Mouse (Mus musculus) intestine, embryonic 14.5 days (tissue): ENCODE results near the gene Ifrd2. TPM values are rescaled to one million over a fixed set of nuclear protein-coding genes. Genes with fewer than 3 reads are reported as not detected.

ENCODE experiments used
- ATAC-seq: fragments of 200-750 bp; cut with Nextera tagmentation; replicated peaks from 2 replicates; pipeline ENCODE4 v1.8.0; 2017; ENCODE audit warnings: low read depth, moderate number of reproducible peaks, moderate TSS enrichment, moderate library complexity; ENCODE audit not compliant: low FRiP score, low TSS enrichment
- DNase-seq: peaks from one replicate; pipeline ENCODE4 v3.0.0-alpha.2; 2018; ENCODE audit warnings: low spot score
- H3K27ac ChIP-seq: fragments of 300-500 bp; sonication (generic); 2 replicates; pipeline ENCODE4 v1.5.1; 2014; ENCODE audit warnings: low read depth, mild to moderate bottlenecking, control low read depth
- H3K27me3 ChIP-seq: fragments of 300-500 bp; sonication (generic); replicated peaks from 2 replicates; pipeline ENCODE4 v1.6.1; 2014; ENCODE audit warnings: low read length, control low read depth; ENCODE audit not compliant: control insufficient read depth, insufficient read depth
- H3K36me3 ChIP-seq: fragments of 300-500 bp; sonication (generic); 2 replicates; pipeline ENCODE4 v1.6.1; 2014; ENCODE audit warnings: low read length, control low read depth; ENCODE audit not compliant: control insufficient read depth, insufficient read depth
- H3K4me1 ChIP-seq: fragments of 300-500 bp; sonication (generic); replicated peaks from 2 replicates; pipeline ENCODE4 v1.6.1; 2014; ENCODE audit warnings: low read length, control low read depth, mixed read lengths; ENCODE audit not compliant: control insufficient read depth, insufficient read depth
- H3K4me2 ChIP-seq: fragments of 300-500 bp; sonication (generic); 2 replicates; pipeline ENCODE4 v1.6.1; 2014; ENCODE audit warnings: low read length
- H3K4me3 ChIP-seq: fragments of 300-500 bp; sonication (generic); 2 replicates; pipeline ENCODE4 v1.5.1; 2014; ENCODE audit warnings: low read depth, low read length, control low read depth, mixed read lengths
- H3K9ac ChIP-seq: fragments of 300-500 bp; sonication (generic); 2 replicates; pipeline ENCODE4 v1.6.1; 2014; ENCODE audit warnings: mild to moderate bottlenecking, low read length
- H3K9me3 ChIP-seq: fragments of 300-500 bp; sonication (generic); 2 replicates; pipeline ENCODE4 v1.6.1; 2016; ENCODE audit warnings: low read length, control low read depth; ENCODE audit not compliant: control insufficient read depth
- WGBS: fragments of 180-500 bp; shearing (Covaris S2); extraction: QIAGEN DNeasy Blood & Tissue Kit; methylation state at CpG from one replicate; pipeline ENCODE4 v1.1.7; 2014; 5-methylcytosine and 5-hydroxymethylcytosine counted together
- polyA plus RNA-seq: library from polyadenylated mRNA; unstranded; fragments of >200 nt; fragmentation: Nextera tagmentation; extraction: Ambion mirVana; gene quantifications from 2 replicates; pipeline ENCODE4 v1.2.1, GENCODE M21; 2014

Gene Ifrd2
- polyA plus RNA-seq, 1 experiment from 2014 or later = 77.4 TPM

- peaks cover 24% of the 10 kb centered on the region for H3K4me1 ChIP-seq
- WGBS = 37% methylated on average over 8 of the region's 8 CpGs
- ATAC-seq (no peak), DNase-seq (no peak)
- H3K36me3 ChIP-seq = peaks cover 46% of the 10 kb centered on the region
- H3K9ac ChIP-seq = peak overlapping the region; percentile 55
- H3K4me3 ChIP-seq = peak overlapping the region; percentile 87
- H3K4me2 ChIP-seq = peak overlapping the region; percentile 97
- H3K27ac ChIP-seq = no peak overlapping the region
- H3K27me3 ChIP-seq = no peaks in the 10 kb centered on the region
- no peaks in the 10 kb centered on the region for H3K9me3 ChIP-seq
Measured at GRCm38 (mm10) chr9:107542721-107543120, 44.7 kb upstream of the Ifrd2 start.

GRCm38 (mm10) chr9:107543299-107543698 lies 44.1 kb upstream of the Ifrd2 start:
- Histone ChIP-seq H3K27me3 (no peaks in the 10 kb centered on the region), H3K9ac (no peak overlapping the region), H3K27ac (no peak overlapping the region), H3K4me2 (peak overlapping the region; percentile 97), H3K9me3 (no peaks in the 10 kb centered on the region), H3K36me3 (peaks cover 40% of the 10 kb centered on the region), H3K4me1 (peaks cover 24% of the 10 kb centered on the region), H3K4me3 (peak overlapping the region; percentile 87; the same call in 1 of the 2 replicates)
- ATAC-seq = no peak
- WGBS = 89% methylated on average over 11 of the region's 11 CpGs
- no peak for DNase-seq

- DNase-seq (no peak), ATAC-seq (no peak)
- Histone ChIP-seq H3K4me3 (no peak overlapping the region), H3K9ac (no peak overlapping the region), H3K9me3 (no peaks in the 10 kb centered on the region), H3K27me3 (no peaks in the 10 kb centered on the region), H3K36me3 (peaks cover 31% of the 10 kb centered on the region), H3K27ac (no peak overlapping the region), H3K4me2 (no peak overlapping the region), H3K4me1 (peaks cover 24% of the 10 kb centered on the region)
- WGBS = 97% methylated on average over 17 of the region's 17 CpGs
Measured at GRCm38 (mm10) chr9:107544196-107544700, 43.2 kb upstream of the Ifrd2 start.

- Histone ChIP-seq H3K4me3 (no peak overlapping the region), H3K27me3 (no peaks in the 10 kb centered on the region), H3K4me2 (no peak overlapping the region), H3K4me1 (peaks cover 24% of the 10 kb centered on the region), H3K36me3 (peaks cover 26% of the 10 kb centered on the region), H3K27ac (no peak overlapping the region), H3K9me3 (no peaks in the 10 kb centered on the region), H3K9ac (no peak overlapping the region)
- 94% methylated on average over 12 of the region's 12 CpGs for WGBS
- ATAC-seq = no peak
- DNase-seq = no peak
Measured at GRCm38 (mm10) chr9:107544729-107545128, 42.7 kb upstream of the Ifrd2 start.

- H3K4me1 ChIP-seq = peaks cover 24% of the 10 kb centered on the region
- H3K36me3 ChIP-seq = peaks cover 22% of the 10 kb centered on the region
- H3K9me3 ChIP-seq = no peaks in the 10 kb centered on the region
- H3K9ac ChIP-seq = no peak overlapping the region
- DNase-seq (no peak), ATAC-seq (no peak)
- H3K27me3 ChIP-seq = no peaks in the 10 kb centered on the region
- H3K4me2 ChIP-seq = no peak overlapping the region
- H3K4me3 ChIP-seq = no peak overlapping the region
- 83% methylated on average over 10 of the region's 10 CpGs for WGBS
- no peak overlapping the region for H3K27ac ChIP-seq
Measured at GRCm38 (mm10) chr9:107545199-107545598, 42.2 kb upstream of the Ifrd2 start.

GRCm38 (mm10) chr9:107545602-107546001 lies 41.8 kb upstream of the Ifrd2 start:
- H3K4me3 ChIP-seq = no peak overlapping the region
- WGBS = 20% methylated on average over 3 of the region's 3 CpGs
- ATAC-seq (no peak), DNase-seq (peak; percentile 89)
- H3K27ac ChIP-seq = no peak overlapping the region
- no peak overlapping the region for H3K9ac ChIP-seq
- H3K36me3 ChIP-seq = peaks cover 22% of the 10 kb centered on the region
- H3K4me2 ChIP-seq = no peak overlapping the region
- H3K9me3 ChIP-seq = no peaks in the 10 kb centered on the region
- peaks cover 24% of the 10 kb centered on the region for H3K4me1 ChIP-seq
- no peaks in the 10 kb centered on the region for H3K27me3 ChIP-seq

GRCm38 (mm10) chr9:107547026-107547425 lies 40.4 kb upstream of the Ifrd2 start, which contains the start of gene Zmynd10:
TSS of gene Zmynd10 (plus strand) at chr9:107547298.
- peak within 1 kb of the TSS; percentile 11; the same call in 1 of the 2 replicates for H3K4me3 ChIP-seq
- H3K9me3 ChIP-seq = no peaks in the 10 kb centered on the region
- H3K36me3 ChIP-seq = peaks cover 22% of the 10 kb centered on the region
- no peak within 1 kb of the TSS for H3K9ac ChIP-seq
- peaks cover 28% of the 10 kb centered on the region for H3K4me1 ChIP-seq
- peak; percentile 89 for DNase-seq
- no peaks in the 10 kb centered on the region for H3K27me3 ChIP-seq
- peak; percentile 43; the same call in 1 of the 2 replicates for ATAC-seq
- peak within 1 kb of the TSS; percentile 38 for H3K4me2 ChIP-seq
- WGBS = 2% methylated on average over 20 of the region's 20 CpGs
- no peak within 1 kb of the TSS for H3K27ac ChIP-seq

- H3K4me3 ChIP-seq = no peak overlapping the region
- H3K36me3 ChIP-seq = peaks cover 22% of the 10 kb centered on the region
- ATAC-seq = no peak
- no peak for DNase-seq
- H3K4me2 ChIP-seq = no peak overlapping the region
- H3K27me3 ChIP-seq = no peaks in the 10 kb centered on the region
- H3K27ac ChIP-seq = no peak overlapping the region
- H3K9me3 ChIP-seq = no peaks in the 10 kb centered on the region
- H3K4me1 ChIP-seq = peaks cover 33% of the 10 kb centered on the region
- H3K9ac ChIP-seq = no peak overlapping the region
- 85% methylated on average over 5 of the region's 5 CpGs for WGBS
Measured at GRCm38 (mm10) chr9:107547957-107548356, 39.5 kb upstream of the Ifrd2 start.

- Histone ChIP-seq H3K9me3 (no peaks in the 10 kb centered on the region), H3K4me2 (no peak overlapping the region), H3K9ac (no peak overlapping the region), H3K4me3 (no peak overlapping the region), H3K27ac (no peak overlapping the region), H3K27me3 (no peaks in the 10 kb centered on the region), H3K36me3 (peaks cover 17% of the 10 kb centered on the region), H3K4me1 (peaks cover 40% of the 10 kb centered on the region)
- DNase-seq = no peak
- ATAC-seq = no peak
- WGBS = 86% methylated on average over 10 of the region's 10 CpGs
Measured at GRCm38 (mm10) chr9:107548820-107549219, 38.6 kb upstream of the Ifrd2 start.
